Mouse (Mus musculus): Measurements from ENCODE around the gene Cd101. TPM values are rescaled to one million over a fixed set of nuclear protein-coding genes. Genes with fewer than 3 reads are reported as not detected.

The Cd101 gene
- total RNA-seq, 1 experiment from 2014 or later = 0.15 TPM

DNA sequence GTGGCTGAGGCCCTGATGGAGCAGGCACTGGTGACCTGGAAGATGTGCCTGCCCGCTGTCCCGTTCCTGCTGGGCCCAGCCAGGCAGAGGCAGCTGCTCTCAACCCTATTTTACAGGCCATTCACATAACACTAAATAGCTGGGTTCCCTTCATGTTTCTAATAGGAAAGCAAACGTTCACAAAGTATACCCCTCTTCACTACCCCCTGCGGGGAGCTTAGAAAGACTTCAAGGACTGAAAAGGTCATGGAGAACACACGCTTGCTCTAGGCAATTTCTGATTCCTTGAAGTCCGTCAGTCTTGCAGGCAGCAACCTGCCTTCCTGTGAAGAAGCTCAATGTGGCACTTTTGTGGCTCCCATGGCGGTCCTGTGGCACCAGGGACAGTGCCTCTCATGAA, 12.6 kb upstream of the Cd101 start:
- DNase-seq = no peak

DNA sequence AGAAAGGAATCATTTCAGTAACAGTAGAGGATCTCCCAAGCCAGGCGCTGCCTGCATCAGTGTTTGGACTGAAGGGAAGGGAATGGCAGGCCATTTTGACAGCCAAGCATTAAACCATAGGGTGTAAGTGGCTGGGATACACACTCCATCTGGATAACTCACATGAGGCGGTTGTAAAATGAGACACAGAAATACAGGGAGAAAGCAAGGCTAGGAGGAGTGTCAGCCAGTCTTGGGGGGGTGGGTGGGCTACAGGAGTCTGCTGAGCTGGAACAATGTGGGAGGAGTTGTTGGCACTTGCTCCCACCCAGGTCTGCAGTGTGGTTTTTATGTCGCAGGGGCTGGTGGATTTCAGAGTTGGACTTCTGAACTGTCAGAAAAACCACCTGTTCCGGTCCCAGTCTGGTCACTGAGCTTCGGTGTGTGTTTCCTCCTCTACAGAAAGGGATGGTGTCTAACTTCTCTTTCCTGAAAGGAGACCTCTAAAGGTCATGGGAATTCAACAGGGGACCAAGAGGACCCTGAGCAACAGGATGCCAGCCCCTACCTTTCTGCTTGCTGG, 8.7 kb upstream of the Cd101 start:
- DNase-seq = no peak

GRCm38 (mm10) chr3:101036001-101036400, 6.6 kb upstream of the Cd101 start:
- no peak for DNase-seq

- no peak for DNase-seq
These were observed 5.2 kb upstream of the Cd101 start for GRCm38 (mm10) chr3:101034509-101034908.

DNA sequence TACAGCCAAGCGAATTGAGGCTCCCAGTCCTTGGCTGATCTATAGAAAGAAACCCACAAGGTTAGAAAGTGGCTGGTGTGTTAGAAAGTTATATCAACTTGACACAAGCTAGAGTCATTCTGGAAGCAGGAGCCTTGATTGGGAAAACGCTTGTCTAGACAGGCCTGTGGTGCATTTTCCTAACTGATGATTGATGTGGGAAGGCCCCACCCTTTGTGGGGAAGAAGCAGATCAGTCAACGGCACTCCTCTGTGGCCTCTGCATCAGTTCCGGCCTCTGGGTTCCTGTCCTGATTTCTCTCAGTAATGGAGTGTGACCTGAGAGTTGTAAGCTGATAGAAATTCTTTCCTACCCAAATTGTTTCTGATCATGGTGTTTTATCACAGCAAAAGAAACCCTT, 4.3 kb upstream of the Cd101 start:
- no peak for DNase-seq

GRCm38 (mm10) chr3:101031456-101032142, 2.2 kb upstream of the Cd101 start:
- no peak for DNase-seq

DNA sequence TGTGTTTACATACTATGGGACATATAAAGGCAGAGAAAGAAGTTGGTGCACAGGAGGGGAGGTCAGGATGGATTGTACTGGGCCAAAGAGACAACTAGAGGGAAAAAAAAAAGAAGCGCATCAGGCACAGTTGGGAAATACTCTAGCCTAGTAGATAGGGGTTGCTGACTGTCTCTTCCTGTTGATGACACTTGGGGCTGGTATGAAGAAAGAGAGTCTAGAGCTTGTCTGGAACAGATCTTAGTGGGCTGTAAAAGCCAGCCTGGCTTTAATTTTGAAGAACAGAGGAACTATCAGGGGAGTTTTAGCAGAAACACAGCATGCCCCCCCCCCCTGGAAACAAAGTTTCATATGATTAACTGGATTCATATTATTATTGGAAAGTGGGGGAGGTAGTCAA, 1.3 kb upstream of the Cd101 start:
- no peak for DNase-seq

GRCm38 (mm10) chr3:101026741-101027140, 2.6 kb downstream of the Cd101 start:
- DNase-seq = no peak

- no peak for DNase-seq
These were observed 6.4 kb downstream of the Cd101 start for GRCm38 (mm10) chr3:101022967-101023366.

DNA sequence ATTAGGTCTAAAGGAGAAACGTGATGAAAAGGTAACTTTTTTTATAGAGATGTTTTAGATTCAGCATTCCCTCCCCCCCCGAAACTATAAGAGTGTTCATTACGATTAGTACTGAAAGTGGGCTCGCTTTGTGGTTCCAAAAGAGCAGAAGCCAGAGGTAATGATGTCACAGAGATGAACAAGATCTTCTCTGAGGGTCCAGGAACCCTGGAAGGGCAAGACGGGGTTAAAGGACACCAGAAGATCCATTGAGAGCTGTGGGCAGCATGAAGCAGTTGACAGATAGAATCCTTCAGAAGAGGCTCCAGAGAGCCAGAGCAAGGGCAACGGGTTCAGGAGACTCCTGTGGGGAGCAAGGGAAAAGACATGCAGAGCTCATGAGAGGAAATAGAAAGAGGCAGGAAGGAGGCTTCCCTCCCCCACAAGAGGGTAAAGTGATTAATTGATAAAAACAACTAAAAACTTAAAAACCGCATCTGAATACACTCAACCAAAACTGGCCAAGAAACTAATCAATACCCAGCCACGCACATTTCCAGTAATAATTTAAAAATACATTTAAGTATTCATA, 7.8 kb downstream of the Cd101 start:
- no peak for DNase-seq

- no peak for DNase-seq
These were observed 8.3 kb downstream of the Cd101 start for GRCm38 (mm10) chr3:101021073-101021472.

- no peak for DNase-seq
These were observed 10.9 kb downstream of the Cd101 start for GRCm38 (mm10) chr3:101018494-101018893.

DNA sequence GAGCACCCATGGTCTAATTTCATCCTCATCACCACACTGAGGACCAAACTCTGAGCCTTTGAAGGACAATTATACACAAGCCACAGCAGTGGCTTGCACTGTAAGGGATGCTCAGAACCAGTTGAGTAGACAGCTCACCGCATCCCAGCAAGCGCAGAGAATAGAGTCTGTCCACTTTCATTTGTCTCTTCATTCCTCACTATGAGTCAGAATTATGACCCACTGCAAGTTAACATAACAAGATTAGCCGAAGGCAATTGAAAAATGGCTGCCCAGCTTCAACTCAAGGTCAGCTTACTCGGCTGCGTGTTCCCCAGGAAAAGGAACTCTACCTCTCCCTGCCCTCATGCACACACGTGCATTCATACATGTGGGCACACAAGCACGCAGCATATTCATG, 13.3 kb downstream of the Cd101 start:
- no peak for DNase-seq

DNA sequence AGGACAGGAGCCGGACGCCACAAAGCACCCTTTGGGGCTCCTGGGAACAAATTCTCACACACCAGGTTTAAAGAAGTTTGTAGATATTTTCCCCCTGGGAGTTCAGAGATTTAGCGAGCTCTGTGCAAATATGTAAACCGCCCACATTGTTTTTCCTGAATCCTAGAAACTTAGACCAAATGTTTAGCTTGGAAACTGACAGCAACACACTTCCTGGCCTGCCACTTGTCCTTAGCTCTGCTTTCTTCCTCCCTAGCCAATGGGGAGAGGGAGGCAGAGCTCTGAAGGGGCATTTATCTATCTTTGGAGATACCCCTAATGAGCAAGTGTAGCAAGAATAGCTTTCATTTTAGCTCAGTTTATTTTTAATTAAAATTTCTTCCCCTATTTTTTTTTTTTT, 14.1 kb downstream of the Cd101 start:
- no peak for DNase-seq

DNA sequence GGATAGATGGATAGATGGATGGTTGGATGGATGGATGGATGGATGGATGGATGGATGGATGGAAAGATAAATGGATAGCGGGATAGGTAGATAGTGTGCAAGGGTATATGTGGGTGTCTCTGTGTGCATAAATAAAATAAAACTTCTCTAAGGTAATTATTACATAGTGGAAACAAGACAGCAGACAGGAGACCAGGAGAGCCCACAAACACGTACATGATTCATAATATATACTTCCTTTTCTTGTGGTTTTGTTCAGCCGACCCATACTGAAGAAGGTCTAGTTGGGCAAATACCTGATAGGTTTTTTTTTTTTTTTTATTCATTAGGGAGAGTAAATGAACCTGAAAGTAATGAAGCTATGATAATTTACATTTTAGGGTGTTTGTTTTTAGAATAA, 15.8 kb downstream of the Cd101 start:
- DNase-seq = no peak

- DNase-seq = no peak
These were observed 16.4 kb downstream of the Cd101 start for GRCm38 (mm10) chr3:101013005-101013404.

DNA sequence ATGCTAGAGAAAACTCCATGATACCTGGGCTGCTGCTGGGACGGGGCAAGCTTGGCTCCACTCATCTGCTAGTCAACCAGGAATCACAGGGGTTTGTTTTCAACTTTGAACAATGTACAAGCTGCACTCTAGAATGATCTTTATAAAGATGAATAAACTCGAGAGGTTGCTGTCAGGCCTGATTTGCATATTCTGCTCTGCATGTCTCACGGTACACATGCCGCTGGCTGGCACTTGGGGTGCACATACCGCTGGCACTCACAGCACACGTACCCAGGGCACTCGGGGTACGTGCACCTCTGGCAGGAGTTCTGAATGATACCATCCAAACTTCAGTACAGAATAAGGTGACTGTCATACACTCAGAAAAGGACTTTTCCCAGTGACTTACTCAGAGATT, 16.8 kb downstream of the Cd101 start:
- DNase-seq = no peak

GRCm38 (mm10) chr3:101012131-101012571, 17.2 kb downstream of the Cd101 start:
- peak; percentile 23 for DNase-seq

GRCm38 (mm10) chr3:101011203-101011600, 18.2 kb downstream of the Cd101 start:
- no peak for DNase-seq

DNA sequence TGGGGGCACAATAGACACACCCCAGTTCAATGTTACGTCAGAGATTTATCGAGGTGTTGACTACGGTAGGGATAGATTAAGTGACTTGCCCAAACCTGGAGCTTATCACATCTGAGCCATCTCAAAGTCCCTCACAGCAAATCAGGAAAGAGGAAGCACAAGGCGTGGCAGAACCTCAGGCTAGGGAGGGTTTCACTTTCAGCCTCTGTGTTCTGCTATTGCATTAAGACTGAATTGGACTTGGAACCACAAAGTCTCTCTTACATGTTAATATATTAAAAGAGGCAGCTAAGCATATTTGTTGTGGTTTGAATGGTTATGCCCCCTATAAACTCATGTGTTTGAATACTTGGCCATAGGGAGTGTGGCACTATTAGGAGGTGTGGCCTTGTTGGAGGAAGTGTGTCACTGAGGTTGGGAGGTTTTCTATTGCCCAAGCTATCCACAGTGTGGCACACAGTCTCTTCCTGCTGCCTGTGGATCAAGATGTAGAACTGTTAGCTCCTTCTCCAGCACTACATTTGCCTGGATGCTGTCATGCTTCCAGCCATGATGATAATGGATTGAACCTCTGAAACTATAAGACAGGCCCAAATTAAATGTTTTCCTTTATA, 18.7 kb downstream of the Cd101 start:
- no peak for DNase-seq

- DNase-seq = no peak
These were observed 22.1 kb downstream of the Cd101 start for GRCm38 (mm10) chr3:101007112-101007782.

DNA sequence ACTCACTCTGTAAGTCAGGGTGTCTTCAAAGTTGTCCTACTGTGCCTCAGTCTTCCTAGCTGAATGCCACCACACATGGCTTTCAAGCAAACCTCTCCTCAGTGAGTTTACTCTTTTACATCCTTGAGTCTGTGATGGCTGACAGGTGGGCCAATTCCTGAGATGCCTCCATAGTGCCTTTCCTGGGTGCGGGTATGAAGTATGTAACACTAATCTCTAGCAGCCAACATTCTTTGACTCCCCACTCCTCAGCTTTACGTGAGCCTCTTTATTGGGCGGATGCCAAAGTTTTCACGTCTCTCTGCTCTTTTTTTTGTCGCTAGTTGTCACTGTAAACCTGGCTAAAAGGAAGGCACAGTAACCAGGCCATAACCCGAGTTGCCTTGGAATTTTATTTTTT, 24.0 kb downstream of the Cd101 start:
- no peak for DNase-seq

All from adrenal gland, postnatal 14 days (tissue).